8 mouse cellular contexts compared by ENCODE assay signal in genomic region chr4:128883379-128883781, GRCm38 (mm10). TPM values are rescaled to one million over a fixed set of nuclear protein-coding genes. Genes with fewer than 3 reads are reported as not detected.
DNase-seq lines count a peak whose midpoint lies in the region; ATAC-seq and TF ChIP-seq lines count a peak whose summit lies in the region.

Gene Trim62, plus strand, starts transcription at chr4:128883580.

- WGBS in hindbrain, embryonic 14.5 days, result under 1% methylated on average over 32 of the region's 37 CpGs

- H3K9ac ChIP-seq in hindbrain, embryonic 14.5 days, result peak within 1 kb of the TSS; percentile 86

- no peaks in the 10 kb centered on the region for H3K9me3 ChIP-seq in hindbrain, embryonic 14.5 days (ENCODE audit: control insufficient read depth, low read length)

- peak within 1 kb of the TSS; percentile 84 for H3K27ac ChIP-seq in hindbrain, embryonic 14.5 days

- CTCF ChIA-PET in Patski (lab: Charles Lee), result no interaction called here

- no peak for DNase-seq in Patski (ENCODE audit: low read depth, low spot score)
- peak; percentile 91 to 94 for DNase-seq in cerebellum, postnatal 10 days
- peak; percentile 44 to 49 for DNase-seq in frontal cortex, postnatal 36 days (ENCODE audit: low spot score in 2 of 2)
- DNase-seq in hindbrain, embryonic 14.5 days (ENCODE audit: low spot score), result peak; percentile 83
- peak; percentile 40 to 54 for DNase-seq in left cerebral cortex, adult 8-10 months (ENCODE audit: low spot score in 2 of 2)
- peak; percentile 84 to 85 for DNase-seq in right cerebral cortex, postnatal 10 days (ENCODE audit: low spot score in 2 of 2)
- peak; percentile 83 for DNase-seq in urinary bladder, postnatal 14 days (ENCODE audit: low spot score)

- H3K27me3 ChIP-seq in Patski, result no peaks in the 10 kb centered on the region
- H3K27me3 ChIP-seq in hindbrain, embryonic 14.5 days (ENCODE audit: control insufficient read depth, insufficient read depth, low read length), result no peaks in the 10 kb centered on the region

- peak; percentile 88 for ATAC-seq in Patski
- peak; percentile 67 for ATAC-seq in hindbrain, embryonic 14.5 days (ENCODE audit: low FRiP score)
- ATAC-seq in megakaryocyte, adult 5-6 weeks (ENCODE audit: poor library complexity, severe bottlenecking), result peak; percentile 85

- peaks cover 45% of the 10 kb centered on the region for H3K4me1 ChIP-seq in hindbrain, embryonic 14.5 days (replicated peaks; ENCODE audit: control insufficient read depth, insufficient read depth, low read length)

- POLR2A ChIA-PET in Patski (lab: Charles Lee), result no interaction called here

- no peaks in the 10 kb centered on the region for H3K36me3 ChIP-seq in hindbrain, embryonic 14.5 days (replicated peaks; ENCODE audit: control insufficient read depth, insufficient read depth)

- H3K4me3 ChIP-seq in hindbrain, embryonic 14.5 days (replicated peaks; ENCODE audit: low read length), result peak within 1 kb of the TSS; percentile 88

- in situ Hi-C loops in Patski (cut with MboI; ENCODE audit: low pct_unique_long_range_greater_than_20kb), result no loop called here

- peak within 1 kb of the TSS; percentile 88 for H3K4me2 ChIP-seq in hindbrain, embryonic 14.5 days (replicated peaks)

- no peak for TF ChIP-seq CTCF in Patski (IDR thresholded peaks at IDR 0.05)

RNA-seq across cellular contexts. Expression of gene Trim62, which starts in this region (rescaled TPM):
- polyA plus RNA-seq in Patski (2021), result 2.2 TPM
- 31.9 and 35.5 TPM in 2 replicates for polyA plus RNA-seq in hindbrain, embryonic 14.5 days (2014; fragmentation: Nextera tagmentation; extraction: Ambion mirVana)
- total RNA-seq in left cerebral cortex, adult 8-10 months (2022), result 10 to 100 TPM; 17.4 to 20.0 (median 19.4) TPM
- 2.0 and 2.1 TPM in 2 replicates for total RNA-seq in megakaryocyte, adult 5-6 weeks (2015)
- total RNA-seq in megakaryocyte, adult 5-6 weeks (2017), result 0.81 and 0.84 TPM in 2 replicates

Comparison
In these comparisons a context has a peak if more than half of its experiments do, and no peak if none do; other contexts are left out.
1. RNA of gene Trim62 (total RNA-seq): 17.4 to 20.0 TPM in left cerebral cortex, adult 8-10 months; 0.81 to 2.1 TPM in megakaryocyte, adult 5-6 weeks; every median in the first group is over 4 times any median in the second.
2. RNA of gene Trim62 (polyA plus RNA-seq): 31.9 to 35.5 TPM in hindbrain, embryonic 14.5 days; 2.2 TPM in Patski (single experiment); every median in the first group is over 10 times any median in the second.
3. Peak in every context shown above with its lines, with median percentiles within 50 percentile points of each other: ATAC-seq.